Mouse (Mus musculus) midbrain, embryonic 14.5 days (tissue): Measurements from ENCODE around the gene Zbtb48. TPM values are rescaled to one million over a fixed set of nuclear protein-coding genes. Genes with fewer than 3 reads are reported as not detected.

Experiments
- ATAC-seq: fragments of 200-750 bp; cut with Nextera tagmentation; 2 replicates; pipeline ENCODE4 v1.8.0; 2017; ENCODE audit warnings: moderate number of reproducible peaks, moderate library complexity; ENCODE audit not compliant: low FRiP score, low TSS enrichment
- DNase-seq: peaks from one replicate; pipeline ENCODE4 v3.0.0-alpha.2; 2015
- H3K27ac ChIP-seq: fragments of 300-500 bp; sonication (generic); replicated peaks from 2 replicates; pipeline ENCODE4 v1.5.1; 2014; ENCODE audit warnings: mild to moderate bottlenecking, low read depth, low read length, moderate library complexity
- H3K27me3 ChIP-seq: fragments of 300-500 bp; sonication (generic); 2 replicates; pipeline ENCODE4 v1.6.1; 2014; ENCODE audit warnings: low read length, control low read depth, mixed read lengths; ENCODE audit not compliant: control insufficient read depth, insufficient read depth
- H3K36me3 ChIP-seq: fragments of 300-500 bp; sonication (generic); 2 replicates; pipeline ENCODE4 v1.6.1; 2014; ENCODE audit warnings: low read length, control low read depth; ENCODE audit not compliant: control insufficient read depth, insufficient read depth
- H3K4me1 ChIP-seq: fragments of 300-500 bp; sonication (generic); 2 replicates; pipeline ENCODE4 v1.6.1; 2014; ENCODE audit warnings: mild to moderate bottlenecking, antibody characterized with exemption, low read length, control low read depth; ENCODE audit not compliant: control insufficient read depth, insufficient read depth
- H3K4me2 ChIP-seq: fragments of 300-500 bp; sonication (generic); 2 replicates; pipeline ENCODE4 v1.6.1; 2014; ENCODE audit warnings: mild to moderate bottlenecking, low read length, moderate library complexity
- H3K4me3 ChIP-seq: fragments of 300-500 bp; sonication (generic); replicated peaks from 2 replicates; pipeline ENCODE4 v1.5.1; 2014; ENCODE audit warnings: low read depth, low read length
- H3K9ac ChIP-seq: fragments of 300-500 bp; sonication (generic); replicated peaks from 2 replicates; pipeline ENCODE4 v1.6.1; 2014; ENCODE audit warnings: mild to moderate bottlenecking, low read length, moderate library complexity
- H3K9me3 ChIP-seq: fragments of 300-500 bp; sonication (generic); 2 replicates; pipeline ENCODE4 v1.6.1; 2016; ENCODE audit warnings: low read length, control low read depth, mixed read lengths; ENCODE audit not compliant: control insufficient read depth
- WGBS: fragments of 180-500 bp; shearing (Covaris S2); extraction: QIAGEN DNeasy Blood & Tissue Kit; methylation state at CpG from one replicate; pipeline ENCODE4 v1.1.7; 2014; 5-methylcytosine and 5-hydroxymethylcytosine counted together
- polyA plus RNA-seq: library from polyadenylated mRNA; unstranded; fragments of >200 nt; fragmentation: Nextera tagmentation; extraction: Ambion mirVana; gene quantifications from 2 replicates; pipeline ENCODE4 v1.2.1, GENCODE M21; 2014

Gene Zbtb48
- polyA plus RNA-seq, 1 experiment from 2014 or later, result 19.7 TPM

DNA sequence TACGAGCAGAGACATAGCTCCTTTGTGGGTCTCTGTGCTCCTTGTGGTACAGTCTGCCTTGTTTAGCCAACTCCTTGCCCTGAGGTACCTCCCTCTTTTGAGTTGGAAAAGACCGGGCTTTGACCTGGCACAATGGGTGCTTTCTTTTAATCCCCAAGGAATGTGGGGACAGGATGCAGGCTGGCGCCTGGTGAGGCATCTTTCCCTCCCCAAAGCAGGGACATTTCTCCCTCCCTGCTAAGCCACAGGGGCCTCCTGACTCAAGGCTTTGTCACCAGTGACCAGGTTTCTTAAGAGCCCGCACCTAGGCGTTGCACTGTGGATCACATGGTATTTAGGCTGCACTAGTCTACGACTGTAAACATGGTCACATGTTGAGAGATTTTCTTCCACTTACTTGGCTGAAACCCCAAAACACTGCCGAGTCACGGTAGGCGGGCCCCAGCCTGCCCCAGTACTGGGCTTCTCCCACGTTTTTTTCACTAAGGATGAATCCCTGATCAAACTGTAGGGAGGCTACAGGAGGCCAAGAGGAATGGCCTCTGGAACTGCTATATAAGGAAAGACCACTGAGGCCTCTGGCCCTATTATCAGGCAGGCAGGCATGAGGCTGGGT is 17.3 kb downstream of the Zbtb48 start:
- peak overlapping the region; percentile 100 for H3K4me2 ChIP-seq
- H3K27me3 ChIP-seq, result peaks cover 34% of the 10 kb centered on the region
- ATAC-seq, result no peak
- no peaks in the 10 kb centered on the region for H3K9me3 ChIP-seq
- peak; percentile 22 for DNase-seq
- H3K9ac ChIP-seq, result peak overlapping the region; percentile 59
- 2% methylated on average over 10 of the region's 10 CpGs for WGBS
- H3K36me3 ChIP-seq, result 0 out of 2 replicates have a peak, but pooled peaks cover 8% of the 10 kb centered on the region
- H3K4me3 ChIP-seq, result peak overlapping the region; percentile 67
- peaks cover 29% of the 10 kb centered on the region for H3K4me1 ChIP-seq
- no peak overlapping the region for H3K27ac ChIP-seq

DNA sequence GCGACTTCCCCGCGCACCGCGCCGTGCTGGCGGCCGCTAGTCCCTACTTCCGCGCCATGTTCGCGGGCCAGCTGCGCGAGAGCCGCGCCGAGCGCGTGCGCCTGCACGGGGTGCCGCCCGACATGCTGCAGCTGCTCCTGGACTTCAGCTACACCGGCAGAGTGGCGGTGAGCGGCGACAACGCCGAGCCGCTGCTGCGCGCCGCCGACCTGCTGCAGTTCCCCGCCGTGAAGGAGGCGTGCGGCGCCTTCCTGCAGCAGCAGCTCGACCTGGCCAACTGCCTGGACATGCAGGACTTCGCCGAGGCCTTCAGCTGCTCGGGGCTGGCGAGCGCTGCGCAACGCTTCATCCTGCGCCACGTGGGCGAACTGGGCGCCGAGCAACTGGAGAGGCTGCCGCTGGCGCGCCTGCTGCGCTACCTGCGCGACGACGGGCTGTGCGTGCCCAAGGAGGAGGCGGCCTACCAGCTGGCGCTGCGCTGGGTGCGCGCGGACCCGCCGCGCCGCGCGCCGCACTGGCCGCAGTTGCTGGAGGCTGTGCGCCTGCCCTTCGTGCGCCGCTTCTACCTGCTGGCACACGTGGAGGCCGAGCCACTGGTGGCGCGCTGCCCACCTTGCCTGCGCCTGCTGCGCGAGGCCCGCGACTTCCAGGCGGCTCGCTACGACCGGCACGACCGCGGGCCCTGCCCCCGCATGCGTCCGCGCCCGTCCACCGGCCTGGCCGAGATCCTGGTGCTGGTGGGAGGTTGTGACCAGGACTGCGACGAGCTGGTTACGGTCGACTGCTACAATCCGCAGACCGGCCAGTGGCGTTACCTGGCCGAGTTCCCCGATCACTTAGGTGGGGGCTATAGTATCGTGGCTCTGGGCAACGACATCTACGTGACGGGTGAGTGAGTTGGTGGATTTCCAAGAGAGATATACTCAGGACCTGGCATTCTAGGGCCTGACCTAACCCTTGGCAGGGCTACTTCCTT is 18.1 kb downstream of the Zbtb48 start:
- peak; percentile 71 for ATAC-seq

GRCm38 (mm10) chr4:152008622-152009075 is 18.8 kb downstream of the Zbtb48 start, which contains the start of gene Klhl21:
Gene Klhl21 (plus strand): TSS chr4:152008803.
- Histone ChIP-seq H3K9me3 (no peaks in the 10 kb centered on the region), H3K36me3 (no peaks in the 10 kb centered on the region), H3K4me1 (peaks cover 29% of the 10 kb centered on the region), H3K4me2 (peak within 1 kb of the TSS; percentile 100), H3K9ac (peak within 1 kb of the TSS; percentile 59), H3K4me3 (peak within 1 kb of the TSS; percentile 67), H3K27me3 (peaks cover 34% of the 10 kb centered on the region), H3K27ac (peak within 1 kb of the TSS; percentile 64)
- under 1% methylated on average over 43 of the region's 45 CpGs for WGBS
- peak; percentile 94 for DNase-seq
- ATAC-seq, result peak; percentile 85

More for the DNA sequence above, 18.1 kb downstream of the Zbtb48 start:
- Histone ChIP-seq H3K9me3 (no peaks in the 10 kb centered on the region), H3K36me3 (0 out of 2 replicates have a peak, but pooled peaks cover 2% of the 10 kb centered on the region), H3K4me2 (peak overlapping the region; percentile 100), H3K4me1 (peaks cover 29% of the 10 kb centered on the region), H3K9ac (peak overlapping the region; percentile 59), H3K4me3 (peak overlapping the region; percentile 67), H3K27ac (peak overlapping the region; percentile 64), H3K27me3 (peaks cover 34% of the 10 kb centered on the region)
- WGBS, result under 1% methylated on average over 106 of the region's 115 CpGs
- DNase-seq, result peak; percentile 77

DNA sequence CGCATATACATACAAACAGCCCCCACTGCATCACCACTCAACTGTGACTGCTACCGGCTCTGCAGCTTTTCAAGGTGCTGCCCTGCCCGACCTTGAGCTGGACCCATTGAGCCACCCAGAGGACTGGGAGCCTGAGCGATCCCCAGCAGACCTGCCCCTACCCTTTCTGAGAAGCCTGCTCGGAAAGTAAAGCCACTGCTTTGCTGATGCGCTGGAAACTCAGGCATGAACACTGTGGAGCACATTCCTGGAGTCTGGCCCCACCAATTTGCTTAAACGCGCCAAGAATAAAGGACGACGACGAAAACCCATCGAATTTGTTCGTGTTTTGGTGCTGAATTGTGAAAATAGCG is 19.3 kb downstream of the Zbtb48 start:
- no peaks in the 10 kb centered on the region for H3K36me3 ChIP-seq
- ATAC-seq, result no peak; the same call in 1 of the 2 replicates
- H3K9ac ChIP-seq, result peak overlapping the region; percentile 59; the same call in 1 of the 2 replicates
- H3K27me3 ChIP-seq, result peaks cover 34% of the 10 kb centered on the region
- H3K4me3 ChIP-seq, result peak overlapping the region; percentile 67
- no peaks in the 10 kb centered on the region for H3K9me3 ChIP-seq
- no peak overlapping the region for H3K27ac ChIP-seq
- DNase-seq, result no peak
- WGBS, result under 1% methylated on average over 14 of the region's 14 CpGs
- peaks cover 29% of the 10 kb centered on the region for H3K4me1 ChIP-seq
- H3K4me2 ChIP-seq, result peak overlapping the region; percentile 100

GRCm38 (mm10) chr4:152007481-152008147 is 19.9 kb downstream of the Zbtb48 start:
- Histone ChIP-seq H3K4me3 (peak overlapping the region; percentile 67; the same call in 1 of the 2 replicates), H3K9me3 (no peaks in the 10 kb centered on the region), H3K27me3 (peaks cover 34% of the 10 kb centered on the region), H3K4me2 (peak overlapping the region; percentile 100), H3K27ac (no peak overlapping the region), H3K4me1 (peaks cover 29% of the 10 kb centered on the region), H3K36me3 (no peaks in the 10 kb centered on the region), H3K9ac (no peak overlapping the region)
- DNase-seq, result peak; percentile 15
- no peak for ATAC-seq
- 4% methylated on average over 8 of the region's 8 CpGs for WGBS

- DNase-seq, result no peak
- H3K27ac ChIP-seq, result no peak overlapping the region
- no peak overlapping the region for H3K4me2 ChIP-seq
- H3K9ac ChIP-seq, result no peak overlapping the region
- H3K36me3 ChIP-seq, result no peaks in the 10 kb centered on the region
- H3K9me3 ChIP-seq, result no peaks in the 10 kb centered on the region
- no peak for ATAC-seq
- no peak overlapping the region for H3K4me3 ChIP-seq
- H3K27me3 ChIP-seq, result peaks cover 34% of the 10 kb centered on the region
- WGBS, result 15% methylated on average over 3 of the region's 3 CpGs
- H3K4me1 ChIP-seq, result peaks cover 29% of the 10 kb centered on the region
These were observed 20.7 kb downstream of the Zbtb48 start for GRCm38 (mm10) chr4:152006812-152007211.

GRCm38 (mm10) chr4:152006137-152006536 is 21.3 kb downstream of the Zbtb48 start:
- H3K4me1 ChIP-seq, result peaks cover 29% of the 10 kb centered on the region
- no peak overlapping the region for H3K27ac ChIP-seq
- ATAC-seq (no peak), DNase-seq (peak; percentile 14)
- H3K9ac ChIP-seq, result no peak overlapping the region
- peaks cover 34% of the 10 kb centered on the region for H3K27me3 ChIP-seq
- H3K36me3 ChIP-seq, result no peaks in the 10 kb centered on the region
- no peak overlapping the region for H3K4me3 ChIP-seq
- no peaks in the 10 kb centered on the region for H3K9me3 ChIP-seq
- H3K4me2 ChIP-seq, result no peak overlapping the region
- 76% methylated on average over 6 of the region's 6 CpGs for WGBS

DNA sequence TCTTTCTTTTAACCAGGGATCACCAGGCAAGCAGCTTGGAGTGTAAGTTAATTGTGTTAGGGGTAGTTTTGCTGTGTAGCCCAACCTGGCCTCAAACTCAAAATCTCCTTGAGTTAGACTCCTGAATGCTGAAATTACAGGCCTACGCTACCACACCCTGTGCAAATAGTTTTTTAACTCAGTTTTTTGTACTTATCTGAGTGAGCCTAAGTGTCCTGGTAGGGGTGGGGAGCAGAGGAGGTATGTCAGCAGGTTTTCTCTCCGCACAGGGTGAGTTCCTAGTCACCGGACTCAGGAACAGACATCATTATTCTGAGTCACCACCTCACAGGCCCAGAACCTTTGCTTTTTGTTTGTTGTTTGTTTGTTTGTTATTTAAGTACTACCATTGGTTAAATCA is 25.4 kb downstream of the Zbtb48 start:
- DNase-seq (no peak), ATAC-seq (no peak)
- H3K27me3 ChIP-seq, result peaks cover 8% of the 10 kb centered on the region

More for the DNA sequence above, 25.4 kb downstream of the Zbtb48 start:
- Histone ChIP-seq H3K36me3 (no peaks in the 10 kb centered on the region), H3K9ac (no peak overlapping the region), H3K9me3 (no peaks in the 10 kb centered on the region), H3K4me3 (no peak overlapping the region), H3K4me2 (no peak overlapping the region), H3K4me1 (no peaks in the 10 kb centered on the region), H3K27ac (no peak overlapping the region)
- 92% methylated on average over 3 of the region's 3 CpGs for WGBS
